Mouse (Mus musculus): Measurements from ENCODE around the gene Immt.
A peak's percentile ranks its signal among the peaks of the same experiment; 100 is the strongest.
"Not testable (repeated sequence)": the region's sequence is repeated elsewhere in the genome, so short reads cannot be mapped to it uniquely, and the experiment has no call there.

The Immt gene

GRCm38 (mm10) chr6:71830690-71831580 lies at the start of gene Immt:
Immt (plus strand) TSS chr6:71831331.
- peak; percentile 98 for DNase-seq

GRCm38 (mm10) chr6:71783165-71783564 lies 48.0 kb upstream of the Immt start:
- no peak for DNase-seq

- DNase-seq = no peak
Measured at GRCm38 (mm10) chr6:71788348-71788747, 42.8 kb upstream of the Immt start.

DNA sequence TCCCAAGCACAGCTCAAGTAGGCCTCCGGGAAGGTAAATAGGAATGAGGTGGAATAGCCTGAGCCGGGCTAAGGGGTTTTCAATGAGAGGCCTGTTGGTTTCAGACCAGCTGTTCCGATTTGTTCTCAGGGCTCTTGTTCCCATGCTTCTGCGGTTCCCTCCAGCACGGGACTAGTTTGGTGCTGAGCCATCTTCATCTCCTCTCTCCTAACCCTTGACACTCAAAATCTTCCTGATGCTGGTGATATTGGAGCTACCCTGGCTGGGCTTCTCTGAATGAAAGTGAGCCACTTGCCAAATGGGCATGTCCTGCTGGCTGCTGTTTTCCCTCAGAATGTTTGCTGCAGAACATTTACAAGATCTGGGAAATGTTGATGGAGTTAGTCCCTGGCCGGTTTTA lies 39.4 kb upstream of the Immt start:
- no peak for DNase-seq

DNA sequence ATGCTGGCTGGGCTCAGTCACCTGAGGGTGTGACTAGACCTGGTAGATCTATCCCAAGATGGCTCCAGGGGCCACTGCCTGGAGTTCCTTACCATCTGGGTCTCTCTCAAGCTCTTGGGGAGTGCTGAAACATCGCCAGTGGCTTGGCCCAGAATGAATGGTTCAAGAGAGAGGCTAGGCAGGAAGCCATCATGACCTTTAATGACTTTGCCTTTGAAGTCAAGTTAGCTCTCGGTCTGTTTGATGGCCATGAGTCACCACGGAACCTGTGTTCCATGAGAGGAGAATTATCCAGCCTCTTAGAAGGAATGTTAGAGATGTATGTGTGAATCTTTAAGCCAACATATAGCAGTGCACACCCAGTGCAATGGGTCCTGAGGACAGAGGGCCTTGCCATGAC lies 31.7 kb upstream of the Immt start:
- no peak for DNase-seq

DNA sequence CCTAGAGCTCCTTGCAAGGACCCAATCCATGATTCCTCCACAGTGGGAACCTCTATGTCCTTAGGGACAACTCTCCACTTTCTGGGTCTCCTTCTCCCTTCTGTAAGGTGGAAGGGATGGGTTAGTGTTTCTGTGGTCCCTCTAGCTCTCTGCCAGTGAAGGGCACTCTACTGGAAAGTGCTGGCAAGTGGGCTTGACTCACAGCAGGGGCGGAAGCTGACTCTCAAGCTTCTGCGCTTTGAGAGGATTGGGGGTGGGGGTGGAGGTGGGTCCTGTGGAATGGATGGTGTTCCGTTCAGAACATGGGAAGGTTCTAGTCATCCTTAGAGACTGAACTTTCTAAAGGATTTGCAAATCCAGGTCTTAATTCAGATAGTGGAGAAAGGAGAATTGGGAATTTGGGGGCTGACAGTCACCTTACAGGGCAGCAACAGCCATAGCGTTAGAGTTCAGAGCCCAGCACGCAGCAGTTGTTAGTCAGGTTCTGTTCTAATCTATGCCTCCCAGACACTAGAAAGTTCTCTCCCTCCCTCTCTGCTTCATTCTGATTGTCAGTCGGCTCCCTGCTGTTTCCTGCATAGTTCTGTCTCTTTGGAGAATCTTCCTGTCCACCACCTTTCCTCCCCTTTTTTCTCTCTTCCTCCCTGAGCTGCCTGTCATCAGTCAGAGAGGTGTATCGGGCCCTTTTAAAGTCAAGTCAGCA lies 30.0 kb upstream of the Immt start:
- DNase-seq = no peak

GRCm38 (mm10) chr6:71801714-71802094 lies 29.4 kb upstream of the Immt start:
- DNase-seq = no peak

DNA sequence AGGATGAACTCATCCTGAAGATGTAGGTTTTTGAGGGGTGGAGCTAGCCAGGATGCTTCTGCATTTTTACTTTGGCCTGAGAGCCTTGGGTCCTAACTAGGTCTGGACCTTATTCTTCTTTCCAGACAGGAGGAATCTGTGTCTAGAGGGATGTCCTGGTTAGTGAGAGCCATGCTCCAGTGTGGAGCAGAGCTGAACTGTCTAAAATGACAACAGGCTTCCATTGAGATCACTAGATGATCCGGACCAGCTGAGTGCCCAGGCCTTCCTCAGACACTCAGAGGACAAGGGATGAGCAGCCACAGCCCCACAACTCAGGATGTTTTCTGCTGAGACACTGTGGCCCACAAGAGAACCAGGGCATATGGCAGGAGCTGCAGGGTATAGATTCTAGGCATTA lies 27.5 kb upstream of the Immt start:
- no peak for DNase-seq

- peak; percentile 88 for DNase-seq
Measured at GRCm38 (mm10) chr6:71804061-71804829, 26.9 kb upstream of the Immt start.

GRCm38 (mm10) chr6:71806713-71807112 lies 24.4 kb upstream of the Immt start:
- DNase-seq = no peak

DNA sequence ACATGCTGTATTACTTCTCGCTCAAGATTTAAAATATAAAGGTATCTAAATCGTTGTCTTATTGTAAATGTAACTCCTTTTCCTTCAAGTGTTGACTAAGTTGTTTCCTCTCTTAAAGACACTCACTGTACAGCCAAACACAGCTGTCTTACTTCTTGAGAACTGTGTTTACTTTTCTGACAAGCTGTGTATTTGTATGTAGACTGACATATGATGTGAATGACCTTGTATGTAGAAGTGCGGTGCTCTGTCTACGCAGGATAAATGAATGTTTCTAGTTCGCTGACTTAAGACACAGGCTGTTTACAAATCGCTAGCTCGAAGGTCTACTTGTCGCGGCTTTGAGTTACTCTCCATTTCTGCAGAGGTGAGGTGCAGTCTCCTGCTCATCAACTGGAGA lies 21.2 kb upstream of the Immt start:
- DNase-seq = no peak

- DNase-seq = no peak
Measured at GRCm38 (mm10) chr6:71812820-71813219, 18.3 kb upstream of the Immt start.

DNA sequence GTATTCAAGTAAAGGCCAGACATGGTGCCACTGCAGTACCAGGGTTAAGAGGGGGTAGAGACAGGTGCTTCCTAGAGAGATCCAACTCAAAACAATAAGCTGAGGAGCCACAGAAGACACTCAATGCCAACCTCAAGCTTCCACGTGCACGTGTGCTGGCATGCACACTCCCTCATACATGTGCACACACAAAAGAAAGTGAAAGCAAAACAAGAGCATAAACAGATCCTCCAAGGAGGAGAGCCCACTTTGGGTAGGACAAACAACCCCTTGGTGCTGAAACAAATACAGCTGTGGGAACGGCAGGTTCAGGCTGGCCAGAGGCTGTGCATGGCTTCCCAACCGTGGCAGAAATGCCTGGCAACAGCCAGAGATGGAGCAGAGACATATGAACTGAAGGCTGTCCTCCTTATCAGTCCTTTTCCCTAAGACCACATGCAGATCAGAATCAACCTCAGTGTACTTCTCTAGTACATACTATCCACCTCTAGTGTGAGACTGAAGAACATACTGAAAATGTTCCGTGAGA lies 11.3 kb upstream of the Immt start:
- no peak for DNase-seq

GRCm38 (mm10) chr6:71823085-71823484 lies 8.0 kb upstream of the Immt start:
- DNase-seq = no peak

DNA sequence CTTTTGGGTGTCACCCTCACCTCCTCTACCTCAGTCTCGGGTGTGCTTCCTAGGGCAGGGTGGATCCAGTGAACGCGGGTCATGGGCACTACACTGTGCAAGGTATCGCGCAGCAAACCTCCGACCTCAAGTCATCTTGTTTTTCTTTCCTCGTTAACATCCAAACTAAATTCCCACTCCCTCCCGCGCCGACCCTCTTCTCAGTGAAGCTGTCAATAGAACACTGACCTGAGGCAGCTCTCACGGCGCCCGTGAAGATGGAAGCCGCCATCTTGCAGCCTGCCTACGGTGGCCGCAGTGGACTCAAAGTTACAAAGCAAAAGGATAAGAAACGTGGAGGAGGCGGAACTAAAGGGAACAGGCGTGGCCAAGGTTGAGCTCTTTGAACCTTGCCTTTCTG lies 7.6 kb upstream of the Immt start:
- DNase-seq = peak; percentile 93

GRCm38 (mm10) chr6:71823961-71824360 lies 7.2 kb upstream of the Immt start:
- DNase-seq = no peak

- no peak for DNase-seq
Measured at GRCm38 (mm10) chr6:71826869-71827268, 4.3 kb upstream of the Immt start, which contains the start of gene Mrpl35. Mrpl35 (minus strand) TSS chr6:71826969.

DNA sequence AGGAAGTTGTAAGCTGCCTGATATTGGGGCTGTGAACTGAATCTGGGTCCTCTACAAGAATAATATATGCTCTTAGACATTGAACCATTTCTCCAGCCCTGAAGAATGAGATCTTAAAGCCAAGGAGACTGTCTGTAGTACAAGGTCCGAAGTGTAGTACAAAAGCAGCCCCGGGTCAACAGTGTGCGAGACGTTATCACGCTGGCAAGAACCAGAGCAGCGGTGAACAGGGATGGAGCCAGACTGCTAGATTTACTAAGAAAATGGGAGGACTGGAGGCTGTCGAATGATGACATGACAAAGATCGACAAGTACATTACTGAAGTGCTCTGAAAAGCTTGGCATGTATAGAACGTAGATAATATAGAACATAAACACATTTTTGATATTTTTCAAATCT lies 1.4 kb upstream of the Immt start:
- DNase-seq = no peak

DNA sequence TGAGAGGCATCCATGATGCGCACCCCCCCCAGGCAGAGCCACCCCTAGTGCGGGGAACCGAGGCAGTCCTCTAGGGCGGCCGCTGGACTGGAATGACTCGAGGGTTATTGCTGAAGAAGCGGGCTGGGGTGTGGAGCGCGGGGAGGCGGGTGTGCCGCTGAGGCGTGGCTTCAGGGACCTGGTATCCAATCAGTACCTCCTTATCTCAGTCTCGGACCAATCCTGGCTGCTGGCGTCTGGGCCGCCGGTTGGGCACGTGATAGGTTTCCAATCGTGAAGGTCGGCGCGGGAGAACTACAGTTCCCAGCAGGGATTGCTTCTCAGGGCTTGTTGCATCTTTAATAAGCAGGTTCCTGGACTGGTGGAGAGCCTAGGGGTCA lies 440 bp downstream of the Immt start:
- peak; percentile 96 for DNase-seq

DNA sequence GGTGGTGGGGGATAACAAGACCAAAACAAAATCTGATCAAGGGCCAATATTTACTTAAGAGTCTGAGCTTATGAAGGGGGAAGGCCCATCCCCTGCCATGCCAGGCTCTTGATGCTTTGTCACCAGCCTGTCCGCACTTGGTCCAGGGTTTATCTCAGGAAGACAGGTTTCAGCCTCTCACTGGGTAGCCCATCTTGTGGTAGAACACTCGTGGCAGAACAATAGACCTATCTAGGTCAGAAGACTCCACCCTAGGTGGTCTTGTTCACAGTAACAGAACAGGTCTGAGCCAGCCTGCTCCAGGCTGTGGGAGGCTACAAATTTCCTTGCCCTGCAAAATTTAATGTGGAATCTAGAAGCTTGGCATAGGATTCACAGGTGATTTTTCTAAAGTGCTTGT lies 5.7 kb downstream of the Immt start:
- no peak for DNase-seq

- no peak for DNase-seq
Measured at GRCm38 (mm10) chr6:71839815-71840214, 8.7 kb downstream of the Immt start.

GRCm38 (mm10) chr6:71840597-71841290 lies 9.6 kb downstream of the Immt start:
- DNase-seq = no peak

GRCm38 (mm10) chr6:71846906-71847305 lies 15.8 kb downstream of the Immt start:
- DNase-seq = not testable (repeated sequence)
